Mouse (Mus musculus) kidney, postnatal 0 days (tissue): Measurements from ENCODE around the gene C1s1. TPM values are rescaled to one million over a fixed set of nuclear protein-coding genes. Genes with fewer than 3 reads are reported as not detected.
"Not testable (repeated sequence)": the region's sequence is repeated elsewhere in the genome, so short reads cannot be mapped to it uniquely, and the experiment has no call there.

Experiments used
- ATAC-seq: fragments of 200-750 bp; cut with Nextera tagmentation; replicated peaks from 2 replicates; pipeline ENCODE4 v1.8.0; 2017; ENCODE audit warnings: low read depth, moderate number of reproducible peaks, moderate TSS enrichment, moderate library complexity; ENCODE audit not compliant: low FRiP score
- DNase-seq: peaks from one replicate; pipeline ENCODE4 v3.0.0-alpha.2; 2016; ENCODE audit warnings: low spot score
- H3K27ac ChIP-seq: fragments of 300-500 bp; sonication (generic); 2 replicates; pipeline ENCODE4 v1.5.1; 2014; ENCODE audit warnings: mild to moderate bottlenecking
- H3K27me3 ChIP-seq: fragments of 300-500 bp; sonication (generic); 2 replicates; pipeline ENCODE4 v1.6.1; 2014; ENCODE audit warnings: low read length, mixed read lengths; ENCODE audit not compliant: insufficient read depth
- H3K36me3 ChIP-seq: fragments of 300-500 bp; sonication (generic); 2 replicates; pipeline ENCODE4 v1.6.1; 2014; ENCODE audit warnings: low read length, mixed read lengths; ENCODE audit not compliant: insufficient read depth
- H3K4me1 ChIP-seq: fragments of 300-500 bp; sonication (generic); replicated peaks from 2 replicates; pipeline ENCODE4 v1.6.1; 2014; ENCODE audit warnings: antibody characterized with exemption, low read length, mixed read lengths; ENCODE audit not compliant: insufficient read depth
- H3K4me2 ChIP-seq: fragments of 300-500 bp; sonication (generic); 2 replicates; pipeline ENCODE4 v1.6.1; 2014; ENCODE audit warnings: mild to moderate bottlenecking, low read length, moderate library complexity, mixed read lengths
- H3K4me3 ChIP-seq: fragments of 300-500 bp; sonication (generic); replicated peaks from 2 replicates; pipeline ENCODE4 v1.5.1; 2014; ENCODE audit warnings: low read depth, low read length
- H3K9ac ChIP-seq: fragments of 300-500 bp; sonication (generic); 2 replicates; pipeline ENCODE4 v1.6.1; 2014; ENCODE audit warnings: low read depth, low read length
- H3K9me3 ChIP-seq: fragments of 300-500 bp; sonication (generic); replicated peaks from 2 replicates; pipeline ENCODE4 v1.6.1; 2016; ENCODE audit warnings: low read length, inconsistent platforms, mixed read lengths
- CTCF ChIP-seq: IDR thresholded peaks from 2 replicates; pipeline ENCODE4 v1.5.1; 2016; ENCODE audit warnings: antibody characterized with exemption, low read depth, mild to moderate bottlenecking, moderate library complexity
- WGBS: fragments of 180-500 bp; shearing (Covaris S2); extraction: QIAGEN DNeasy Blood & Tissue Kit; methylation state at CpG from one replicate; pipeline ENCODE4 v1.1.7; 2014; 5-methylcytosine and 5-hydroxymethylcytosine counted together
- polyA plus RNA-seq: library from polyadenylated mRNA; unstranded; fragments of >200 nt; fragmentation: Nextera tagmentation; extraction: Ambion mirVana; gene quantifications from 2 replicates; pipeline ENCODE4 v1.2.1, GENCODE M21; 2015

Gene C1s1
- polyA plus RNA-seq, 1 experiment from 2014 or later: 32.8 TPM

- no peak within 1 kb of the TSS for H3K4me3 ChIP-seq
- no peak within 1 kb of the TSS for H3K4me2 ChIP-seq
- DNase-seq (peak; percentile 80), ATAC-seq (no peak)
- peak; percentile 97 for TF ChIP-seq CTCF
- H3K36me3 ChIP-seq: no peaks in the 10 kb centered on the region
- H3K27me3 ChIP-seq: no peaks in the 10 kb centered on the region
- no peak within 1 kb of the TSS for H3K9ac ChIP-seq
- 5% methylated on average over 8 of the region's 8 CpGs for WGBS
- H3K27ac ChIP-seq: no peak within 1 kb of the TSS
- H3K4me1 ChIP-seq: no peaks in the 10 kb centered on the region
- H3K9me3 ChIP-seq: no peaks in the 10 kb centered on the region
Measured at GRCm38 (mm10) chr6:124570026-124570425, 27.9 kb upstream of the C1s1 start, which contains the start of gene C1rb. Gene C1rb, plus strand, starts transcription at chr6:124570294.

- not testable (repeated sequence) for H3K36me3 ChIP-seq, DNase-seq, H3K4me1 ChIP-seq, H3K4me2 ChIP-seq, H3K9me3 ChIP-seq, H3K9ac ChIP-seq, ATAC-seq, H3K4me3 ChIP-seq, H3K27me3 ChIP-seq, H3K27ac ChIP-seq
- 100% methylated on average over 2 of the region's 2 CpGs for WGBS
Measured at GRCm38 (mm10) chr6:124561611-124562010, 19.5 kb upstream of the C1s1 start.

- DNase-seq, H3K27ac ChIP-seq, H3K27me3 ChIP-seq, H3K4me2 ChIP-seq, H3K4me3 ChIP-seq, H3K36me3 ChIP-seq, H3K4me1 ChIP-seq, H3K9ac ChIP-seq, ATAC-seq, H3K9me3 ChIP-seq: not testable (repeated sequence)
- 85% methylated on average over 4 of the region's 4 CpGs for WGBS
Measured at GRCm38 (mm10) chr6:124561156-124561555, 19.0 kb upstream of the C1s1 start.

GRCm38 (mm10) chr6:124555956-124556355 is 13.8 kb upstream of the C1s1 start:
- not testable (repeated sequence) for H3K27me3 ChIP-seq, H3K4me2 ChIP-seq, H3K27ac ChIP-seq, ATAC-seq, H3K9me3 ChIP-seq, H3K36me3 ChIP-seq, H3K4me3 ChIP-seq, H3K9ac ChIP-seq, DNase-seq, H3K4me1 ChIP-seq
- WGBS: 88% methylated on average over 2 of the region's 2 CpGs

- H3K27ac ChIP-seq: no peak overlapping the region
- TF ChIP-seq CTCF: no peak
- ATAC-seq (no peak), DNase-seq (no peak)
- H3K9ac ChIP-seq: no peak overlapping the region
- no peaks in the 10 kb centered on the region for H3K4me1 ChIP-seq
- H3K36me3 ChIP-seq: no peaks in the 10 kb centered on the region
- 0 out of 2 replicates have a peak, but pooled peaks cover 4% of the 10 kb centered on the region for H3K9me3 ChIP-seq
- 80% methylated on average over 22 of the region's 22 CpGs for WGBS
- no peak overlapping the region for H3K4me3 ChIP-seq
- H3K4me2 ChIP-seq: no peak overlapping the region
- no peaks in the 10 kb centered on the region for H3K27me3 ChIP-seq
Measured at GRCm38 (mm10) chr6:124552766-124553165, 10.6 kb upstream of the C1s1 start.

DNA sequence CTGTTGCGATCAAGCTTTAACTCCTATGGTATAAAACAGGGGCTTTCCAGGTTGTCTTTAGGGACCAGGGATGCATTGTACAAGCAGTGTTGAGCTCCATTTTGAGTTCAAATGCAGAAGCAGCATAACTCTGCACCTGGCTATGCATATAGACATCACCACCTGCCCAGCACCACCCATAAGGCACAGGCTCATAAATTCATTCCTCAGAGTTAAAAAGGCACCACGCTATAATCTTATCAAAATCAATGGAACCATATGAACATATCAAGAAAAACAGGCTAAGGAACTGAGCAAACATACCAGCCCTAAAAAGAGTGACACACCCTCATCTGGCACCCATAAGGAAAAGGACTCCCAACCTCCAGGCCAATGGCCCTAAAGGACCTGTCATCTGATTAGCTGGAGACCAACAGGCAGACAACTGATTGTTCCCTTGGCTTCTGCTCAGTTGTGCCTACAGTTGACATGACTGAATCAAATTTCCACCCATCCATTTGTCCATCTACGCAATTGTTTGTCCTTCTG is 6.9 kb upstream of the C1s1 start:
- WGBS: 94% methylated on average over 3 of the region's 3 CpGs
- Histone ChIP-seq H3K9me3 (0 out of 2 replicates have a peak, but pooled peaks cover 4% of the 10 kb centered on the region), H3K36me3 (no peaks in the 10 kb centered on the region), H3K27ac (no peak overlapping the region), H3K9ac (no peak overlapping the region), H3K4me3 (no peak overlapping the region), H3K4me1 (no peaks in the 10 kb centered on the region), H3K4me2 (no peak overlapping the region), H3K27me3 (no peaks in the 10 kb centered on the region)
- DNase-seq: no peak
- TF ChIP-seq CTCF: no peak
- ATAC-seq: no peak

GRCm38 (mm10) chr6:124547979-124548378 is 5.8 kb upstream of the C1s1 start:
- H3K4me1 ChIP-seq, DNase-seq, H3K4me3 ChIP-seq, H3K9ac ChIP-seq, H3K36me3 ChIP-seq, ATAC-seq, H3K27ac ChIP-seq, H3K4me2 ChIP-seq, H3K9me3 ChIP-seq, H3K27me3 ChIP-seq: not testable (repeated sequence)
- WGBS: 95% methylated on average over 2 of the region's 3 CpGs
